Mouse (Mus musculus): ENCODE data around the gene Adam1a.

DNA sequence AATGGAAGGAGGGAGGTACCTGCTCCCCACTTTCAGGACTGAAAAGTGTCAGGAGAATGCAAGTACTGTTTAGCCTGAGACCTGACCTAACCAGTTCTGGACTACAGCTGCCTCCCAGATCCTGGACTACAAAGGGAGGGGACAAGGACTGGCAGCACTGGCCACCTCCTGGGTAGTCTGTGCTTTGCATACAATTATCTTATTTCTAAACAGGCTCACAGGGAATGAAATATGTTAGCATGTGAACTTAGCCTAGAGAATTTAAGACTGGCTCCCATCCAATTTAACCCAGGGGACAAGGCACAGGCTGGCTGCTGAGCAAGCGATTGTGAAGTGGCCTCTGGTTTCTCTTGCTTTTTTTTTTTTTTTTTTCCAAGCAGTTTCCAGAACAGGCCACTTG, 25.5 kb upstream of the Adam1a start:
- no peak for TF ChIP-seq EP300 (IDR thresholded peaks at IDR 0.05; ENCODE audit: insufficient read depth, low read depth, low read length)
- no peak for TF ChIP-seq CTCF (IDR thresholded peaks at IDR 0.05; ENCODE audit: low read depth, low read length)

Data from ES-Bruce4 (cell line).